Mouse (Mus musculus) frontal cortex, postnatal 36 days (tissue): ENCODE data around the gene Vmn2r113.
"Not testable (repeated sequence)": the region's sequence is repeated elsewhere in the genome, so short reads cannot be mapped to it uniquely, and the experiment has no call there.

ENCODE experiments used
- DNase-seq, 2 experiments: peaks; one replicate each; pipeline ENCODE4 v3.0.0; 2022; ENCODE audit warnings: low spot score in 2 of 2

The Vmn2r113 gene

GRCm38 (mm10) chr17:22942684-22943083 is at the start of gene Vmn2r113:
Gene Vmn2r113, plus strand, starts transcription at chr17:22942984.
- not testable (repeated sequence) for DNase-seq
